8 mouse cellular contexts compared by ENCODE assay signal in genomic region chr9:40269103-40269861, GRCm38 (mm10). TPM values are rescaled to one million over a fixed set of nuclear protein-coding genes. Genes with fewer than 3 reads are reported as not detected.
DNase-seq lines count a peak whose midpoint lies in the region; ATAC-seq and TF ChIP-seq lines count a peak whose summit lies in the region.

Scn3b (plus strand) TSS chr9:40269217.

- intact Hi-C loops in left cerebral cortex, postnatal 25 days (cut with DNase I): loop anchor here (5.0 kb wide), 1 partner anchor 37 kb away; no protein-coding TSS in a partner anchor

- DNase-seq in NIH3T3 (ENCODE audit: low read depth): peak; percentile 21
- peak; percentile 95 for DNase-seq in brain, embryonic 14.5 days (ENCODE audit: low read depth)
- peak; percentile 62 to 69 for DNase-seq in frontal cortex, postnatal 25 days (ENCODE audit: low spot score in 2 of 2)
- DNase-seq in hindbrain, embryonic 11.5 days (ENCODE audit: low spot score): peak; percentile 77
- DNase-seq in left cerebral cortex, postnatal 25 days (ENCODE audit: low spot score in 2 of 2): peak; percentile 83 to 90
- peak; percentile 80 for DNase-seq in right cerebral cortex, postnatal 4 days
- no peak for DNase-seq in thymus, postnatal 25 days

- no peak for TF ChIP-seq CTCF in brain, embryonic 14.5 days (IDR thresholded peaks at IDR 0.05; ENCODE audit: borderline replicate concordance, extremely low read depth, insufficient read depth, insufficient read length)

- H3K4me3 ChIP-seq in hindbrain, embryonic 11.5 days (ENCODE audit: low read depth, low read length): peak within 1 kb of the TSS; percentile 43
- peak within 1 kb of the TSS; percentile 83 for H3K4me3 ChIP-seq in megakaryocyte, embryonic 14.5 days (replicated peaks)

- peak within 1 kb of the TSS; percentile 74 for H3K4me2 ChIP-seq in hindbrain, embryonic 11.5 days (replicated peaks; ENCODE audit: low read depth, low read length)

- under 1% methylated on average over 40 of the region's 42 CpGs for WGBS in hindbrain, embryonic 11.5 days

- H3K27me3 ChIP-seq in hindbrain, embryonic 11.5 days (ENCODE audit: control insufficient read depth, insufficient read depth, low read length): no peaks in the 10 kb centered on the region; the same call in 1 of the 2 replicates
- peaks cover 57% of the 10 kb centered on the region for H3K27me3 ChIP-seq in megakaryocyte, embryonic 14.5 days (replicated peaks)

- peak within 1 kb of the TSS; percentile 32 for H3K9ac ChIP-seq in hindbrain, embryonic 11.5 days (ENCODE audit: low read depth, low read length)

- peak; percentile 94 for ATAC-seq in hindbrain, embryonic 11.5 days (ENCODE audit: low FRiP score)

- 0 out of 2 replicates have a peak, but pooled peaks cover 4% of the 10 kb centered on the region for H3K4me1 ChIP-seq in hindbrain, embryonic 11.5 days (replicated peaks; ENCODE audit: control insufficient read depth, insufficient read depth, low read length)
- peaks cover 17% of the 10 kb centered on the region for H3K4me1 ChIP-seq in megakaryocyte, embryonic 14.5 days

- H3K9me3 ChIP-seq in hindbrain, embryonic 11.5 days (ENCODE audit: control insufficient read depth, low read length): no peaks in the 10 kb centered on the region
- no peaks in the 10 kb centered on the region for H3K9me3 ChIP-seq in megakaryocyte, embryonic 14.5 days

- H3K27ac ChIP-seq in hindbrain, embryonic 11.5 days (ENCODE audit: low read depth, low read length): peak within 1 kb of the TSS; percentile 24; the same call in 1 of the 2 replicates

- TF ChIP-seq POLR2A in brain, embryonic 14.5 days (IDR thresholded peaks at IDR 0.05; ENCODE audit: borderline replicate concordance, extremely low read depth, insufficient read depth, insufficient read length, poor library complexity, severe bottlenecking): peak; percentile 49; the same call in 1 of the 2 replicates

- no peaks in the 10 kb centered on the region for H3K36me3 ChIP-seq in hindbrain, embryonic 11.5 days (ENCODE audit: control insufficient read depth, insufficient read depth, low read length)
- H3K36me3 ChIP-seq in megakaryocyte, embryonic 14.5 days (replicated peaks; ENCODE audit: low read length): no peaks in the 10 kb centered on the region

RNA-seq across cellular contexts. Expression of gene Scn3b, which starts in this region (rescaled TPM):
- 85.2 and 120 TPM in 2 replicates for polyA plus RNA-seq in brain, embryonic 14.5 days (2012; rRNA removed)
- 22.5 and 23.5 TPM in 2 replicates for polyA plus RNA-seq in hindbrain, embryonic 11.5 days (2014; fragmentation: Nextera tagmentation; extraction: Ambion mirVana)
- 100 to 1,000 TPM; 112 to 117 TPM for total RNA-seq in left cerebral cortex, postnatal 25 days (2021)
- not detected in 2 replicates for polyA plus RNA-seq in megakaryocyte, embryonic 14.5 days (2012; ENCODE audit: insufficient read depth, low replicate concordance)

Comparison
In these comparisons a context has a peak if more than half of its experiments do, and no peak if none do; other contexts are left out.
1. RNA of gene Scn3b (polyA plus RNA-seq): 85.2 to 120 TPM in brain, embryonic 14.5 days and 22.5 to 23.5 TPM in hindbrain, embryonic 11.5 days; not detected in megakaryocyte, embryonic 14.5 days; every median in the first group is over 10 times any median in the second.